Mouse (Mus musculus) CH12.LX (cell line): ENCODE data around the gene Rph3al.

Source experiments
- BHLHE40 ChIP-seq: IDR thresholded peaks from 2 replicates; pipeline ENCODE4 v1.6.1; 2011; ENCODE audit warnings: mild to moderate bottlenecking, low read depth, low read length, improper control_type of control experiment
- CHD1 ChIP-seq: IDR thresholded peaks from 2 replicates; pipeline ENCODE4 v1.6.1; 2012; ENCODE audit warnings: low read depth, low read length, improper control_type of control experiment, inconsistent platforms
- CHD2 ChIP-seq: IDR thresholded peaks from 2 replicates; pipeline ENCODE4 v1.6.1; 2011; ENCODE audit warnings: low read length, improper control_type of control experiment
- CTCF ChIP-seq, 2 experiments: IDR thresholded peaks in 1 of 2; conservative IDR thresholded peaks in 1 of 2; 2 replicates each; pipeline ENCODE4 v1.5.1; 2011 to 2012; ENCODE audit warnings: low read depth in 2 of 2, low read length in 2 of 2, improper control_type of control experiment in 1 of 2, inconsistent platforms in 1 of 2, mild to moderate bottlenecking in 1 of 2, moderate library complexity in 1 of 2
- EP300 ChIP-seq: IDR thresholded peaks from 2 replicates; pipeline ENCODE4 v1.6.1; 2011; ENCODE audit warnings: low read length, improper control_type of control experiment
- POLR2A ChIP-seq: IDR thresholded peaks from 2 replicates; pipeline ENCODE4 v1.6.1; 2011; ENCODE audit warnings: low read depth, mild to moderate bottlenecking, improper control_type of control experiment, low read length
- POLR2AphosphoS2 ChIP-seq: IDR thresholded peaks from 2 replicates; pipeline ENCODE4 v1.6.1; 2011; ENCODE audit warnings: low read depth, low read length, improper control_type of control experiment
- RAD21 ChIP-seq: IDR thresholded peaks from 2 replicates; pipeline ENCODE4 v1.6.1; 2011; ENCODE audit warnings: low read depth, mild to moderate bottlenecking, low read length, improper control_type of control experiment, moderate library complexity
- SIN3A ChIP-seq: IDR thresholded peaks from 2 replicates; pipeline ENCODE4 v1.6.1; 2012; ENCODE audit warnings: low read length, improper control_type of control experiment, inconsistent platforms
- TBP ChIP-seq: conservative IDR thresholded peaks from 2 replicates; pipeline ENCODE4 v1.6.1; 2011; ENCODE audit warnings: low read depth, low read length, improper control_type of control experiment
- UBTF ChIP-seq: IDR thresholded peaks from 2 replicates; pipeline ENCODE4 v1.6.1; 2012; ENCODE audit warnings: low read depth, mild to moderate bottlenecking, inconsistent platforms, low read length, improper control_type of control experiment, moderate library complexity
- USF1 ChIP-seq: IDR thresholded peaks from 2 replicates; pipeline ENCODE4 v1.6.1; 2014; ENCODE audit warnings: low read depth, mild to moderate bottlenecking, inconsistent platforms, low read length, improper control_type of control experiment

GRCm38 (mm10) chr11:75881234-75881633 is 57.0 kb downstream of the Rph3al start:
- TF ChIP-seq EP300 (no peak), CHD2 (no peak), POLR2AphosphoS2 (no peak), POLR2A (no peak), UBTF (no peak), RAD21 (no peak), TBP (no peak), BHLHE40 (no peak), CTCF (conservative IDR thresholded peaks at IDR 0.05 in 1 of 2, IDR thresholded peaks at IDR 0.05 in 1 of 2; ENCODE audit: low read depth in 2 of 2, low read length in 2 of 2) (no peak), USF1 (no peak), SIN3A (no peak), CHD1 (no peak)
